Comparison of ENCODE assay signal across 9 mouse cellular contexts in the genomic region with DNA sequence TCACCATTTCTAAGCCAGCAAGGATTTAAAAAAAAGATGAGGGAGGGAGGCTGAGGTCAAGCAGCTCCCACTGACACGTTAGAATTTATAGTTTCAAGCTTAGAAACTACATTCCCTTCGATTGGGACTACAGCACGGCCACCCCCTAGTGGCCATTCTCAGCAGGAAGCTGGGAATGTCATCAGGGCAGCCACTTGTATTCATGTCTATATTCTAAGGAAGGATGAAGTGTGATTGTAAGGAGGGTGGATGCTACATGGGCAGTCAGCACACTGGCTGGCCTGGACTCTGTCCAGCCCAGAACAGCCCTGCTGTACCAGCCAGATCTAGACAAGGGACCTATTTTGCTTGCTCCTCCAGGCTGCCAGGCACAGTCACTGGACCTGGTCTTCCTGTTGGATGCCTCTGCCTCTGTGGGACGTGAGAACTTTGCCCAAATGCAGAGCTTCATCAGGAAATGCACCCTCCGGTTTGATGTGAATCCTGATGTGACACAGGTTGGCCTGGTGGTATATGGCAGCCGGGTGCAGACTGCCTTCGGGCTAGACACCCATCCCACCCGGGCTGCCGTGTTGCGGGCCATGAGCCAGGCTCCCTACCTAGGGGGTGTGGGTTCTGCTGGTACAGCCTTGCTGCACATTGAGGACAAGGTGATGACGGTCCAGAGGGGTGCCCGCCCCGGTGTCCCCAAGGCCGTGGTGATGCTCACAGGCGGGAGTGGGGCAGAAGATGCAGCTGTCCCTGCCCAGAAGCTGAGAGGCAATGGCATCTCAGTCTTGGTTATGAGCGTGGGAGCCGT. TPM values are rescaled to one million over a fixed set of nuclear protein-coding genes. Genes with fewer than 3 reads are reported as not detected.
A peak's percentile ranks its signal among the peaks of the same experiment; 100 is the strongest.
DNase-seq lines count a peak whose midpoint lies in the region; ATAC-seq and TF ChIP-seq lines count a peak whose summit lies in the region.
"Had no signal": no experiment of that assay in that cellular context is flagged by ENCODE, and none has a peak within 500 bp of the region (broad histone marks: within the 10 kb centered on the region; RNA-seq: fewer than 3 reads in every experiment).

No protein-coding gene starts in this region.

- H3K9ac ChIP-seq in heart, embryonic 11.5 days (ENCODE audit: low read depth, low read length): no peak overlapping the region
- H3K9ac ChIP-seq in forebrain, embryonic 14.5 days (ENCODE audit: low read length): no peak overlapping the region
- H3K9ac ChIP-seq: embryonic facial prominence, embryonic 12.5 days had no signal

- H3K4me2 ChIP-seq in heart, embryonic 11.5 days: no peak overlapping the region
- H3K4me2 ChIP-seq in forebrain, embryonic 14.5 days (ENCODE audit: low read length): no peak overlapping the region
- H3K4me2 ChIP-seq: embryonic facial prominence, embryonic 12.5 days had no signal

- TF ChIP-seq CTCF in small intestine, adult 2 months (IDR thresholded peaks at IDR 0.05; ENCODE audit: extremely low read depth, insufficient read length, insufficient replicate concordance, low read depth, low read length): peak; percentile 81; the same call in 1 of the 2 replicates

- H3K27me3 ChIP-seq in heart, embryonic 11.5 days (ENCODE audit: control insufficient read depth, insufficient read depth, low read length): no peaks in the 10 kb centered on the region
- H3K27me3 ChIP-seq in forebrain, embryonic 14.5 days (replicated peaks; ENCODE audit: control insufficient read depth, insufficient read depth, low read length): no peaks in the 10 kb centered on the region
- no peaks in the 10 kb centered on the region for H3K27me3 ChIP-seq in small intestine, adult 2 months (ENCODE audit: control insufficient read depth, insufficient read depth, low read length)
- H3K27me3 ChIP-seq: embryonic facial prominence, embryonic 12.5 days had no signal

- no peaks in the 10 kb centered on the region for H3K9me3 ChIP-seq in heart, embryonic 11.5 days (replicated peaks; ENCODE audit: control insufficient read depth, low read length)
- H3K9me3 ChIP-seq in forebrain, embryonic 14.5 days (replicated peaks; ENCODE audit: control insufficient read depth, low read length): no peaks in the 10 kb centered on the region
- H3K9me3 ChIP-seq: embryonic facial prominence, embryonic 12.5 days had no signal

- no peak for ATAC-seq in heart, embryonic 11.5 days (replicated peaks; ENCODE audit: insufficient number of reproducible peaks, low FRiP score, low TSS enrichment)
- ATAC-seq in forebrain, embryonic 14.5 days: no peak
- no peak for ATAC-seq in megakaryocyte, adult 5-6 weeks (ENCODE audit: poor library complexity, severe bottlenecking)

- TF ChIP-seq POLR2A in small intestine, adult 2 months (IDR thresholded peaks at IDR 0.05; ENCODE audit: low read depth, low read length): no peak

- DNase-seq in heart, postnatal 4 days: peak; percentile 58
- peak; percentile 71 for DNase-seq in ZHBTc4 (ENCODE audit: low read depth, low spot score)
- DNase-seq in forebrain, embryonic 14.5 days (ENCODE audit: low spot score): peak; percentile 76
- peak; percentile 66 for DNase-seq in kidney, postnatal 14 days
- DNase-seq in lung, postnatal 36 days: peak; percentile 66

- 69% methylated on average over 17 of the region's 17 CpGs for WGBS in heart, embryonic 11.5 days (ENCODE audit: insufficient replicate concordance)
- WGBS in forebrain, embryonic 14.5 days: 77% methylated on average over 17 of the region's 17 CpGs
- 72% methylated on average over 17 of the region's 17 CpGs for WGBS in small intestine, adult 2 months

- H3K27ac ChIP-seq in heart, embryonic 11.5 days (ENCODE audit: low read depth, low read length): no peak overlapping the region
- H3K27ac ChIP-seq in forebrain, embryonic 14.5 days (ENCODE audit: low read depth, low read length): no peak overlapping the region
- no peak overlapping the region for H3K27ac ChIP-seq in small intestine, adult 2 months (ENCODE audit: insufficient read depth, low read depth, low read length)
- H3K27ac ChIP-seq: embryonic facial prominence, embryonic 12.5 days had no signal

- H3K4me3 ChIP-seq in heart, embryonic 11.5 days (ENCODE audit: low read depth, low read length): no peak overlapping the region
- no peak overlapping the region for H3K4me3 ChIP-seq in forebrain, embryonic 14.5 days (ENCODE audit: low read depth, low read length)
- H3K4me3 ChIP-seq in small intestine, adult 2 months (ENCODE audit: low read depth, low read length): no peak overlapping the region
- H3K4me3 ChIP-seq: embryonic facial prominence, embryonic 12.5 days had no signal

- 0 out of 2 replicates have a peak, but pooled peaks cover 4% of the 10 kb centered on the region for H3K4me1 ChIP-seq in heart, embryonic 11.5 days (ENCODE audit: control insufficient read depth, insufficient read depth, low read length)
- no peaks in the 10 kb centered on the region for H3K4me1 ChIP-seq in forebrain, embryonic 14.5 days (ENCODE audit: control insufficient read depth, insufficient read depth, low read length)
- no peaks in the 10 kb centered on the region for H3K4me1 ChIP-seq in small intestine, adult 2 months (ENCODE audit: control insufficient read depth, insufficient read depth, insufficient read length, low read length)

- no peaks in the 10 kb centered on the region for H3K36me3 ChIP-seq in heart, embryonic 11.5 days (ENCODE audit: control insufficient read depth, insufficient read depth, low read length)
- H3K36me3 ChIP-seq in forebrain, embryonic 14.5 days (ENCODE audit: control insufficient read depth, insufficient read depth, low read length): no peaks in the 10 kb centered on the region
- H3K36me3 ChIP-seq in small intestine, adult 2 months (ENCODE audit: control insufficient read depth, insufficient read depth, low read length): no peaks in the 10 kb centered on the region
- H3K36me3 ChIP-seq: embryonic facial prominence, embryonic 12.5 days had no signal

RNA-seq across cellular contexts. Expression of a gene that starts 34.6 kb away (rescaled TPM):
- total RNA-seq in heart, postnatal 4 days (2021): not detected
- polyA plus RNA-seq in heart, embryonic 11.5 days (2014; fragmentation: Nextera tagmentation; extraction: Ambion mirVana): 0.11 and 0.14 TPM in 2 replicates
- 0.22 and 0.28 TPM in 2 replicates for polyA plus RNA-seq in forebrain, embryonic 14.5 days (2014; fragmentation: Nextera tagmentation; extraction: Ambion mirVana)
- polyA plus RNA-seq in small intestine, adult 2 months (2012; rRNA removed): 0.27 and 0.49 TPM in 2 replicates
- not detected in 2 replicates for total RNA-seq in megakaryocyte, adult 5-6 weeks (2015)
- not detected in 2 replicates for total RNA-seq in megakaryocyte, adult 5-6 weeks (2017)
